Mouse (Mus musculus) adrenal gland, adult 18-20 months (tissue): ENCODE measurements around the gene Gdf9. TPM values are rescaled to one million over a fixed set of nuclear protein-coding genes. Genes with fewer than 3 reads are reported as not detected.

Experiments used
- DNase-seq, 2 experiments: peaks; one replicate each; pipeline ENCODE4 v3.0.0; 2021 to 2022; ENCODE audit warnings: low spot score in 2 of 2
- total RNA-seq, 2 experiments: library from RNA; stranded (reverse); gene quantifications; 1 replicate in 1 of 2; 2 replicates in 1 of 2; pipeline ENCODE4 v1.2.3; 2021

Gdf9 gene
- total RNA-seq, 2 experiments from 2014 or later = 4.3 to 6.0 TPM

DNA sequence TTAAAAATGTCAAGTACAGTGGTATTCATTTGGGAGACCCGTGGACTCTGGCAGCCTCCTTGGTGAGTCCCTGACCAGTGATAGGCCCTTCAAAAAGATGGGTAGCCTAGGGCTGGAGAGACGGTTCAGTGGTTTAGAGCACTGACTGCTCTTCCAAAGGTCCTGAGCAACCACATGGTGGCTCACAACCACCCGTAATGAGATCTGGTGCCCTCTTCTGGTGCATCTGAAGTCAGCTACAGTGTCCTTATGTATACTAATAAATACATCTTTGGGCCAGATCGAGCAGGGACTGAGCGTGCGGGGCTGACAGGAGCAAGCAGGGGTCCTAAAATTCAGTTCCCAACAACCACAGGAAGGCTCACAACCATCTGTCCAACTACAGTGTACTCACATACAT, 13.0 kb downstream of the Gdf9 start:
- no peak for DNase-seq

DNA sequence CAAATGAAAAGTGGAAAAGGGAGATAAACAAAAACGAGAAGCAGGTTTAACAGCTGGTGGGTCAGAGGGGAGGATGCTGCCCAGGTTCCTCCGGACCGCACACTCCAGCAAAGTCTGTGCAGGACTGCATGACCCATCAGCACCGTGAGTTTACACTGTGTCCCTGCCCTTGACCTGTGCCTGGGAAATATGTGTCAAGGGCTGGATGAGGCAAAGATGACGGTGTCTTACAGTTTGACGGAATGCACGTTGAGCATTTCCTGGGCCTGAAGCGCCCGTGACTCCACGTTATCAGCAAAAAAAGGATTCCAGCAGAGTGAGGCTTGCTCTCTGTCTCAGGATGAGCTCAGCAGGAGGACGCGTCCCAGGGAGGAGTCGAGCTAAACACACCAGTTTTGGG, 14.7 kb downstream of the Gdf9 start:
- DNase-seq = no peak

- no peak for DNase-seq
These were observed 15.4 kb downstream of the Gdf9 start for GRCm38 (mm10) chr11:53446183-53446582.

GRCm38 (mm10) chr11:53447996-53448395, 17.2 kb downstream of the Gdf9 start:
- no peak for DNase-seq

GRCm38 (mm10) chr11:53448529-53448928, 17.7 kb downstream of the Gdf9 start:
- DNase-seq = peak; percentile 49

DNA sequence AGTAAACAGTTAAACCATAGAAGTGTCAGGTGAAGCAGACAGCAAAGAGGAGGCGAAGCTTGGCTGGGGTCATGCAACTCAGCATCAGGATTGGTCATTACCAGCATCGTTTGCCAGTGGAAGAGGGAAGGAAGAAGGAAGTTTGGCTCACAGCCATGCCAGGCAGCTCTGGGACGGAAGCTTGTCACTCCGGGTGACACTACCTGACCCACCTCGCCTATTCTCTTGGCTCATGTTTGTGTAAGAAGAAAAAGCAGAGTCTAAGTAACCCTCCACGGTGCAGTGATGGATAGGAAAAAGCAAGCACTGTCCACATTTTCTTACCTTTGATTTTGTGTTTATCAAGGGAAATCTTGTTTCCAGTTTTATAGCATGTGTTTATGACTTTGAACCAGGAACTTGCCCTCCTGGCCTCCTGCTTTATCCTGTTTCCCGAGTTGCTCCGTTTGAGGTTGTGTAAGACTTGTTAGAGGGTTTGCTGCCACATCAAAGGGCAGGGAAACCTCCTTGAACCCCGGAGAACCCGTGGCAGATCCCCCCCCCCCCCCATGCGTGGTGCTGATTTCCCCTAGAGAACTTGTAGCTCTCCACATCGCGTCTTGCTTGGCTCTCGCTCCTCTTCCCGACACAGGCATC, 19.4 kb downstream of the Gdf9 start:
- DNase-seq = no peak

GRCm38 (mm10) chr11:53451361-53451760, 20.5 kb downstream of the Gdf9 start:
- no peak for DNase-seq

DNA sequence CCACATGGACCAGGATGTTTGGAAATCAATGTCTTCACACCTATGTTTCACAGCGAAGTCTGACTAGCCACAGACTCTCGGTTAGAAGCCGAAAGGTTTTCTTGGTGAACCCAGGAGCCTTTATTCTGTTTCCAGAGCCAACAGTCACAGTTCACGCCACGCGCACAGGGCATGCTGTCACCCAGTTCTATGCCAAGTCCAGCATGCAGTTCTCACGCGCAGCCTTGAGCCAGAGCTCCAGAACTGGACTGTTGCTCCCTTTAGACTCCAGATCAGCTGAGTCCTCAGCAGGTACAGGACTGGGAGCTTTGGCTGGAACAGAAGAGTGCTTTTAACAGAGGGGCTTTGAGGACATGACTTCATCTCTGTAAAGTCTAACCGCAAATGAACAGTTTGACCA, 21.6 kb downstream of the Gdf9 start:
- DNase-seq = no peak

DNA sequence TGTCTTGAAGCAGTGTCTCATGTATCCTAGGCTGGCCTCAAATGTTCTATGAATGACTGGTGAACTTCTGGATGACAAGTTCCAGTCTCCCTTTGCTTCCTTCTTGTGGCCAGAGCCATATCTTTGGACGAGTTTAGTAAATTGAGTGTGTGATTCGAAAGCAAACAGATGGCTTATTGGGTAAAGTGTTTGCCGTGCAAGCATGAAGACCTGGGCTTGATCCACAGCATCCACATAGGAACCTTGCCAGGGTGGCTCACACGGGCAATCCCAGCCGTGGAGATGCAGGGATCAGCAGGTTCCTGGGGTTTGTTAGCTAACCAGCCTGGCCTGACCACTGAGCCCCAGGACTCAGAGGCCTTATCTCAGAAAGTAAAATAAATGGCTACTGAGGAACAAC, 22.2 kb downstream of the Gdf9 start:
- no peak for DNase-seq

DNA sequence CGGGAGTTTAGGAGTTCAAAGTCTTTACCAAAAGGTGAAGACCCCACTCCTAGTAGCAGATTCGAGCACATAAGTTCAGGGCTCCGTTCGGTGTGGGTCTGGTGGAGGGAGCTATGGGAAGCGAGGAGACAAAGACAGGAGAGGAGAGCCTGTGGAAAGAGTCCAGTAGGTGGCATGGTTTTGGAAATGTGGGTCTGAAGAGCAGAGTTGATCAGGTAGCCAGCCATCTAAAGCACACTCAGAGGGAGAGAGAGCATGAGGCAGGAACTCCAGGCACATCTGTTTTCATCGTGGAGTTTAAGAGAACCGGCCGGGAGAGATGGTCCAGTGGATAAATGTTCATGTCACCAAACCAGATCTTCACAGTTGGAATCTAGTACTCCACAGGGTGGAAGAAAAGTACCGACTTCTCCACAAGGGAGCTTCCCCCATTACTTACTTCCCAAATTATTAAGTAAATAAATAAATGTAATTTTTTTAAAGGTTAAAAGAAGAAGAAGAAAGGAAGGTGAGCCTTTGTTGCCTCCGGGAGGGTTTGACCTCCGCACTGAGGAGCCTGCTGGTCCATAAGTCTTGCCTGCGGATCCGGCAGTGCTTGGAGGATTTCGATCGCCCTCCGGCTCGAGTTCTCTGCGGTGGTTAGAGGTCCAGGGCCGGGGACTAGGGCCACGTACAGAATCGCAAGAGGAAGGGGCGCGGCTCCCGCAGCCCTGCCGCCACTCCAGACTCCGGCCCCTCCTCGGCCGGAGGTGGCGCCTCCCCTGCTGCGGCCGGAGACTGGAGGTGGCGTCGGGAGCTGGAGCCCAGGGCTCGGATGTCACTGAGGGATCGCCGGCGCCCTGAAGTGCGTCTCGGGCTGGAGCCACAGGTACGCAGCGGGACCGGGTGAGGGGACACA, 25.9 kb downstream of the Gdf9 start, which contains the start of the genes Gm10447 and Shroom1:
Gene Gm10447, minus strand, starts transcription at position 637 of the 898 bp plus-strand sequence.
Gene Shroom1, plus strand, starts transcription at position 732 of the 898 bp plus-strand sequence.
- peak; percentile 62 for DNase-seq

DNA sequence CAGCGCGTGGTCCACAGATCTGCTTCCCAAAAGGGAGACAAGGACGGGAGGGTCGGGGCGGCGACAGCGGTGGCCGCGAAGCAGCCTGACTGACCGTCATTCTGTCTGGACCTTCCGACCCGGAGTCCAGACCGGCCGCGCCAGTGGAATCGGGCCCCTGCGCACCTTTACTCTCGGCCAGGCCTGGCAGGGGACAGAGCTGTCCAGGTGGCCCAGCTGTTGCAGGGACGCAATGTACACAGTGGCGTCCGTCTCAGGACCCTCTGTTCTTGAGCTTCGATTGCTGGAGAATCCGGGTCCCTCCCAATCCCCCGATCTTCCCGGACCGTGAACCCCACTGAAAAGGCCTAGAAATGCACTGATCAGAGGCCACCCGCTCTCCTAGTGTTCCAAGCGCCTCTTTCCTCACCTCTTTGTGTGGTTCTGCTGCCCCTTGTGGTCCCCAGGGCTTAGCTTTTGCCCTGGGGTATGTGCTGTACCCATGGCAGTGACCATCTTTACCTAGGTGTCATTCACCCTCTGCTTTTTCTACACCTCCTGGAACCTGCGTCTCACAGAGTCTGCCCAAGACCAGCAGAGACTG, 26.6 kb downstream of the Gdf9 start:
- DNase-seq = no peak

- DNase-seq = no peak
These were observed 28.2 kb downstream of the Gdf9 start for GRCm38 (mm10) chr11:53458996-53459395.

GRCm38 (mm10) chr11:53460192-53460591, 29.4 kb downstream of the Gdf9 start:
- no peak for DNase-seq

DNA sequence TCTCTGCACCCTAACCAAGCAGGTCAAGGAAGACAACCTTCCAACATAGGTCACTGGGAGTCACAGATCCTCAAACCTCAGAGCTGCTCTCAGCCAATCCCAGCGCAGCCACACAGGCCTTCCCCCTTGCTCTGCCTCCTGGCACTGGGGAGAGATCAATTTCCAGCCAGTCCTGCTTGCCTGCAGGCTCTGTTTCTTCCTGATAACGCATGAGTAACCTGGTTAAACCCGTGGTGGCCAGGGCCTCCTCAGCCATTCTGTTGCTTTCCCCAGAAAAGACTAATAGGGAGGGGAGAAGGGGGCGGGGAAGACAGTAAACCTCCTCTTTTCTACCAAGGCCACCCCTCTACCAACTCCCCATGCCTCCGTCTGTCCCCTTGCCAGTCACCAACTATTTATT, 30.9 kb downstream of the Gdf9 start:
- DNase-seq = no peak

DNA sequence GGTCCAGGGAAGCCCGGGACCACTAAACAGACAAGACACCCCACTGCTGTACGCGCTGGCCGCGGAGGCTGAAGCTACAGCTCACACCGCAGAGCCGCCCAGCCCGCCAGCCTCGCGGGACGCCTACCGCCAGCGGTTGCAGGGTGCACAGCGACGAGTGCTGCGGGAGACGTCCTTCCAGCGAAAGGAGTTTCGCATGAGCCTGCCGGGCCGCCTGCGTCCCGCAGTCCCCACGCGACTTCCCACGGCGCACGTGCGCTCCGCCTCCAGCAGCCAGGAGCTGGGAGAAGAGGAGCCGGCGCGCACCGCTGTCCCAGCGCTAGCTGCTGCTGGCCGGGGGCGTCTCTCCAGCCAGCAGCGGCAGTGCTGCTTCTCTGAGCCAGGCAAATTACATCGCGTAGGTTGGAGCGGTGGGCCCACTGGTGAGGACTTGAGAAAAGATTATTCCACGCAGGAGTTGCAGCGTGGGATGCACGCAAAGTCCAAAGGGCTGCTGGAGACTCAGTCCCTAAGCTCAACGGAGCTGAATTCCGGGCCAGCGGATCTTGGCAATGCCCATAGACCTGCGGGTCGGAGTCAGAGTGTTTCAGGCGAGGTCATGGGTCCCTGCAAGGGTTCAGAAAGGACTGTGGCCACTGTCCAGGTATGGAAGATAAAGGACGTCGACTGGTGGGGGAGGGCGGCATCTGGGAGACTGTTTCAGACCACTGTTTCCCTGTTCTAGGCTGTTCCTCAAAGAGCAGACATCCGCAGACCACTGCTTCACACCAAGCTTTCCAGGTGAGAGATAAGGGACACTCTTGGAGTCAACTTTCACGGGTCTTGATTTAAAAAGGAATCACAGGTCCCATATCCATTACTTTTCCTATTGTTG, 33.0 kb downstream of the Gdf9 start:
- no peak for DNase-seq

DNA sequence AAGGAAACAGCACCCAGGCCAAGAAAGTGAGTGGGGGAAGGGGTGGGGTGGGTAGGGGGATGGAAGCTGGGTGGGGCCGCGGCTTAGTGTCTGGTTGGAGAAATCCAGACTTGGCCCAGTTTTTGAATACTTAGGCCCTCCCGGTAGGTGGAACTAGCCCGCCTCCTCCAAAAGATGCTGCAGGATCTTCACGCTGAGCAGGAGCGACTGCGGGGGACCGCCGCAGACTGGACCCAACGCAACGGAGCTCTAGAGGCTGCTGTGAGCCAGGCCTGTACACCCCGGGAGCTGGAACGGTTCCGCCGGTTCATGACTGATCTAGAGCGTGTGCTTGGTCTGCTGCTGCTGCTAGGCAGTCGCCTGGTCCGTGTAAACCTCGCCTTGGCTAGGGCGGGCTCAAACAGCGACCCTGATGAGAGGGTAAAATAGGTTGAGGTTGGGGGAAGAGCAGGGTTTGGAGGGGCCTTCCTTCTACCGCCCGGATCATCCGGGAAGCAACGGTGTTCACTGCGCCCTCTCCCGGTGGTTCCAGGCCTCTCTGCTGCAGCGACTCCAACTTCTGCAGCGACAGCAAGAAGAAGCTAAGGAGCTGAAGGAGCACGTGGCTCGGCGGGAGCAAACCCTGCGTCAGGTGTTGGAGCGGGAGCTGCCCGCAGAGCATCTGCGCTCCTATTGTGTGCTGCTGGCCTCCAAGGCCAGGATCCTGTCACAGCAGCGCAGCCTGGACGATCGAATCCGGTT, 35.6 kb downstream of the Gdf9 start:
- peak; percentile 73 to 78 for DNase-seq

- no peak for DNase-seq
These were observed 38.6 kb downstream of the Gdf9 start for GRCm38 (mm10) chr11:53469294-53469967.

GRCm38 (mm10) chr11:53469968-53470695, 39.3 kb downstream of the Gdf9 start, which contains the start of gene Gm9837:
Gene Gm9837 (minus strand): TSS chr11:53470479.
- DNase-seq = peak; percentile 91 to 92

- no peak for DNase-seq
These were observed 41.9 kb downstream of the Gdf9 start for GRCm38 (mm10) chr11:53472709-53473108.
